Mouse (Mus musculus): ENCODE measurements around the gene 4931409K22Rik.
"Not testable (repeated sequence)": the region's sequence is repeated elsewhere in the genome, so short reads cannot be mapped to it uniquely, and the experiment has no call there.

4931409K22Rik gene

GRCm38 (mm10) chr5:24593230-24593629 lies 36.6 kb upstream of the 4931409K22Rik start:
- no peak for DNase-seq (ENCODE audit: low spot score)

- no peak for DNase-seq (ENCODE audit: low spot score)
Measured at GRCm38 (mm10) chr5:24592471-24593160, 36.0 kb upstream of the 4931409K22Rik start.

- no peak for DNase-seq (ENCODE audit: low spot score)
Measured at GRCm38 (mm10) chr5:24591796-24592470, 35.3 kb upstream of the 4931409K22Rik start.

- DNase-seq (ENCODE audit: low spot score): no peak
Measured at GRCm38 (mm10) chr5:24591268-24591721, 34.7 kb upstream of the 4931409K22Rik start.

GRCm38 (mm10) chr5:24589511-24590500 lies 33.2 kb upstream of the 4931409K22Rik start:
- DNase-seq (ENCODE audit: low spot score): no peak

GRCm38 (mm10) chr5:24587200-24587577 lies 30.6 kb upstream of the 4931409K22Rik start:
- DNase-seq (ENCODE audit: low spot score): peak; percentile 49

- DNase-seq (ENCODE audit: low spot score): peak; percentile 84
Measured at GRCm38 (mm10) chr5:24586547-24587199, 30.1 kb upstream of the 4931409K22Rik start, which contains the start of gene Chpf2. Gene Chpf2 (plus strand): TSS chr5:24586741.

- no peak for DNase-seq (ENCODE audit: low spot score)
Measured at GRCm38 (mm10) chr5:24586106-24586505, 29.5 kb upstream of the 4931409K22Rik start.

- no peak for DNase-seq (ENCODE audit: low spot score)
Measured at GRCm38 (mm10) chr5:24578109-24578963, 21.7 kb upstream of the 4931409K22Rik start.

GRCm38 (mm10) chr5:24577183-24577929 lies 20.7 kb upstream of the 4931409K22Rik start, which contains the start of gene Abcf2:
Gene Abcf2 (minus strand): TSS chr5:24577467.
- DNase-seq (ENCODE audit: low spot score): peak; percentile 100

GRCm38 (mm10) chr5:24576801-24577182 lies 20.2 kb upstream of the 4931409K22Rik start:
- DNase-seq (ENCODE audit: low spot score): no peak

- no peak for DNase-seq (ENCODE audit: low spot score)
Measured at GRCm38 (mm10) chr5:24575948-24576347, 19.3 kb upstream of the 4931409K22Rik start.

- not testable (repeated sequence) for DNase-seq (ENCODE audit: low spot score)
Measured at GRCm38 (mm10) chr5:24555335-24555734, 1.3 kb downstream of the 4931409K22Rik start.

- DNase-seq (ENCODE audit: low spot score): no peak
Measured at GRCm38 (mm10) chr5:24553621-24554244, 2.9 kb downstream of the 4931409K22Rik start.

GRCm38 (mm10) chr5:24551317-24551688 lies 5.3 kb downstream of the 4931409K22Rik start:
- no peak for DNase-seq (ENCODE audit: low spot score)

GRCm38 (mm10) chr5:24550598-24551316 lies 5.9 kb downstream of the 4931409K22Rik start:
- peak; percentile 40 for DNase-seq (ENCODE audit: low spot score)

GRCm38 (mm10) chr5:24542643-24543042 lies 14.0 kb downstream of the 4931409K22Rik start:
- no peak for DNase-seq (ENCODE audit: low spot score)

GRCm38 (mm10) chr5:24541144-24541569 lies 15.5 kb downstream of the 4931409K22Rik start:
- no peak for DNase-seq (ENCODE audit: low spot score)

Data from layer of hippocampus, adult 11-12 months (tissue).